Mouse (Mus musculus) cerebellum, postnatal 4 days (tissue): Measurements from ENCODE around the gene Bcl7a.
A peak's percentile ranks its signal among the peaks of the same experiment; 100 is the strongest.

ENCODE experiments used
- DNase-seq, 2 experiments: peaks; one replicate each; pipeline ENCODE4 v3.0.0; 2022; ENCODE audit warnings: low spot score in 2 of 2, mixed read lengths in 1 of 2

Gene Bcl7a

DNA sequence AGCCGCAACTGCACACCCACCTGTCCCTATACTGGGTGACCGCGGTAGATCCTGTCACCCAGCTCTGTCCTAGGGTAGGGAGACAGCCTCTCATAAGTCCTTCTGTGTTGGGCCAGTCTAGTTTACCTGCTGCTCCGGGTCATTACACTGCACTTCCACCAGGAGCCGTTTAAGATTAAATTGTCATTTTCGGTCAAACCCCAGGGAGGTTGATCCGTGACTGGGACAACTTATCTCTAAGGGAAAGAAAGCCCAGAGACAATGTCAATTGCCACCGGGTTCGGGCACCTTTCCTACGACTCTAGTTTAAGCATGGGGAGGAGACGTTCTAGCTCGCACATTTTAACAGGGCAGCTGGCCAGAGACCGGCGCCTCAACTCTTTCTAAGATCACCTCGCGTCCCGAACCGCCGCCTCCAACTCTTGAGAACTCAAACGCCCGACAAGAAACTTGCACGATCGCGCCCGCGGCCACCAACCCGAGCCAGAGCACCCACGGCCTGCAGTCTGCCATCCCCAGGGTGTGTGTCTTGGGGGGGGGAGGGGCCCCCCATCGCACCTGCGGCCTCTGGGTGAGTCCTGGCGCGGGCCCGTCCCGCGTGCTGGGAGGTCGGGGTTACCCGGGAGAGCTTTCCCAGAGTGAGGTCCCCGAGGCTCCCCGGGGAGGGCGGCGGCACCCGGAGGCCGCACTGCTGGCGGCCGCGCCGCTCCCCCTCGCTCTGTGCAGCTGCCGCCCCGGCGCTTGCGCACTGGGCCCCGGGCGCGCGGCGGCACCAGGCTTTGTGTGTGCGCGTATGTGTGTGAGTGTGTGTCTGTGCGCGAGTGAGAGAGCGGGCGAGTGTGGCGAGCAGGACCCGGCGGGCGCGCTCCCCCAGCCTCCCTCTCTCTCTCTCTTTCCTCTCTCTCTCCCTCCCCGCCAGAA lies at the start of gene Bcl7a:
Gene Bcl7a, plus strand, starts transcription at position 128 of the 921 bp plus-strand sequence.
- peak; percentile 81 to 90 for DNase-seq

DNA sequence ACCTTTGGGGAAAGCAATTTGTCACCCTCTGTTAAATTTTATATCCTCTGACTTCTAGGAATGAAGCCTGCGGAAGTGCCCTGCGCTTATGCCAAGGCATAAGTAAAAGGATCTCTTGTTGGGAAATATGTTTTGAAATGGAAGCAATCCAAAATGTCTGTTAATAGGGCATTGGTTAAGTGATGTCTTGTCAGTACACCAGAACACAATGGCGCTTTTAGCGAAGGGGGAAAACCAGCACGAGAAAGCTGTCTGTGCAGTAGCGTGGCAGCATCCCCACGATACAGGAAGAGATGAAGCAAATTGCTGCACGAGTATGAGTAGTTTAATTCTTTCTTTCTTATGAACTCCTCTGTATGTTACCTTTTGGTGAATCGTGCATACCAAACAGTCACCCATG lies 49.0 kb upstream of the Bcl7a start:
- no peak for DNase-seq

DNA sequence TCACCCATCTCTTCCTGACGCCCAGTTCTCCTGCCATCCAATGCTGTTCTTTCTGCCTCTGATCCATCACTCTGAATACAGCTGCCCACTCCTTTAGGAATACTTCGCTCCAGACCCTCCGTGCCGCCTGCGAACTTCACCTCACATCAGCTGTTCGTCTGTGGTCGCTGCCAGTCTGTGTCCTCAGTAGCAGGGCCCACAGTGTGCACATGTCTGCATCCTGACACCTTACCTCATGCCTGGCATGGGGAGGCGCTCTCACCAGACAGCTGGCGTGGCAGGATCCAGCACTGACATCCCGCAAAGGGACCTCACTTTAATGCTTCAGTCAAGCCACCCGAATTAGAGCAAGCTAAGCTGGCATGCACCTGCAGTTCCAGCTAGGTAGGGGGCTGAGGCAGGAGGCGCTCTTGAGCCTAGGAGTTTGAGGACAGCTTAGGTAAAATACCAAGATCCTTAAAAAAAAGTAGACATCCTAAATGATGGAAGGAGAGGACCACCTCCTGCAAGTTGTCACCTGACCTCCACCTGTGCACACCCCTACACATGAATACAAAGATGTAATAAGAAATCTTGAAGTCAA lies 47.3 kb upstream of the Bcl7a start:
- DNase-seq: no peak

DNA sequence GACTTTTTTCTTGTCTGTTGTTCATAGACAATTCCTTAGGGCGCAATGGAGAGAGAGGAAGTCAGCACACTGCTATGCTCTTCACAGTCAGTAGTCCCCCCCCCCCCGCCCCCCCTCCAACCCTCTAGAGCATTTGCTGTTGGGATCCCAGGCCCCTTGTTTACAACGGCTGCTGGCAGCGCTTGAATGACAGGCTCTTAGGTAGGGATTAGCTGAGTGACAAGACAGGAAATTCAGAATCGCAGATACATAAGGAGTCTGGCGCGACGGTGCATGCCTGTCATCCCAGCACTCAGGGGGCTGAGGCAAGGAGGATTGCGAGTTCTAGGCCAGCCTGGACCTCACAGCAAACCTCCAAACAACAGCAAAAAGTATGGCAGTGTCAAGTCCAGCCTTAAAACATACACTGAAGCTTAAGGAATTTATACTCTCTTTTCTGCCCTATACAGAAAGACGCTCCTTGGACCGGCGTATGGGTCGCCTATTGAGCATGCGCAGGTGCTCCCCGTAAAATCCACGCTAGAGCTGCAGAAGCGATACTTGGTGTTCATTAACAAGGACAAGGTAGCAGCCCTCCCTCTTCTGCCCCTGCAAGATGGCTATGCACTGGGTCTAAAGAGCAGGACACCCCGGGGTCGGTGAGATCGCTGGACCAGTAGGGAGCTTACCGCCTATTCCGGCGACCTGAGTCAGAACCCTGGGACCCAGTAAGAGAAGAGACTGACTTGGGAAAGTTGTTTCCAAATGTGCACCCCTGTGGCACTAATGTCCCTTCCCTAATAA lies 46.5 kb upstream of the Bcl7a start:
- no peak for DNase-seq

DNA sequence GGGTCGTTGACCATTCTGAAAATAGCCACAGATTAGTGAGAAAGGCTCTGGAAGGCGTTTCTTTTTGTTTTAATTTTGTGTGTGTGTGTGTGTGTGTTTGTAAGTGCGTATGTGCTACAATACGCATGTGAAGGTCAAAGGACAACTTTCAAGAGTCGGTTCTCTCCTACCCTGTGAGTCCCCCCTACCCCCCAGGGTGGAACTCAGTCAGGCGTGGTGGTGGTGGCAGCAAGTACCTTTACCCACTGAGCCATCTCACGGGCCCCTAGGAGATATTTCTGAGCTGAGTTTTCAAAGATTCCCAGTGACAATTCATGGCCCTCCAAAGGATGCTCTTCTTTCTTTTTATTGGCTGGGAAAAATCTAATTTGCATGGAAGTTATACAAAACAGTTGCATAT lies 45.8 kb upstream of the Bcl7a start:
- DNase-seq: no peak

DNA sequence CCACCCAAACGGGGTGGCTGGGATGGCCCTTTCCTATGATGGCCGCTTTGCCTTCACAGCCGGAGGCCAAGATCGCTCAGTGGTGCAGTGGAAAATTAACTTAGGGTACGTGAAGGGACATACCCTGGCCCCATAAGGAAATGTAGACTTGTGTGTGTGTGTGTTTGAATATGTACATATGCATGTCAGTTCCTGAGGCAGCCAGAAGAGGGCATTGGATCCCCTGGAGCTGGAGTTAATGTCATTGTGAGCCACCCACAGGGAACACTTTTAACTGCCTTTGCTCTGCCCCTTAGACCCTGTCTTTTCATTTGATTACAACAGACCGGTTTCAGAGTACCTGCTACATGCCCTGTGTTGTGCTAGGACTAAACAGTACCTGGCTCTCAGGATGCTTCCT lies 45.1 kb upstream of the Bcl7a start:
- DNase-seq: no peak

DNA sequence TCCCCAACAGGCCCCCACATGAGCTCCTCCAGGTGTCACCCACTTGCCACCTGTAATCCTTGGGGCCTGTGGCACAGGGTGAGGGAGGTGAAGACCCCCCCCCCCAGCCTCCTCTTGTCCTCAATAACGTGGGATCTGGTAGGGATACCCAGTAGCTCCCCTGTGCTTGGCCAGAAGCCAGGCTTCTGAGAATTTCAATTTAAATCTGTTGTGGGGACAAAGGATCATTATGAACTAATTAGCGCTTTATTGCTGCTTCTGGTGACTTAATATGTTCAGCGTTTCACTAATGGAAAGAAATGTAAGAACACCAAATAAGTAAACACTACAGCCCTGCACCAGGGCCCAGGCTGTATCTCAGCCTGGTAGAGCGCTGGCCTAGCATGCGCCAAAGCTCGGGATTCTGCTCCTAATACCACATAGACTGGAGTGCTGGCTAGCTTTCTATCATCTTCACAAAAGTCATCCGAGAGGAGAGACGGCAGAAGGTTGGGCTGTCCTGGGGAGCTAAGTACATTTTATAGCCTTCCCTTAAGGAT lies 43.1 kb upstream of the Bcl7a start:
- DNase-seq: no peak

DNA sequence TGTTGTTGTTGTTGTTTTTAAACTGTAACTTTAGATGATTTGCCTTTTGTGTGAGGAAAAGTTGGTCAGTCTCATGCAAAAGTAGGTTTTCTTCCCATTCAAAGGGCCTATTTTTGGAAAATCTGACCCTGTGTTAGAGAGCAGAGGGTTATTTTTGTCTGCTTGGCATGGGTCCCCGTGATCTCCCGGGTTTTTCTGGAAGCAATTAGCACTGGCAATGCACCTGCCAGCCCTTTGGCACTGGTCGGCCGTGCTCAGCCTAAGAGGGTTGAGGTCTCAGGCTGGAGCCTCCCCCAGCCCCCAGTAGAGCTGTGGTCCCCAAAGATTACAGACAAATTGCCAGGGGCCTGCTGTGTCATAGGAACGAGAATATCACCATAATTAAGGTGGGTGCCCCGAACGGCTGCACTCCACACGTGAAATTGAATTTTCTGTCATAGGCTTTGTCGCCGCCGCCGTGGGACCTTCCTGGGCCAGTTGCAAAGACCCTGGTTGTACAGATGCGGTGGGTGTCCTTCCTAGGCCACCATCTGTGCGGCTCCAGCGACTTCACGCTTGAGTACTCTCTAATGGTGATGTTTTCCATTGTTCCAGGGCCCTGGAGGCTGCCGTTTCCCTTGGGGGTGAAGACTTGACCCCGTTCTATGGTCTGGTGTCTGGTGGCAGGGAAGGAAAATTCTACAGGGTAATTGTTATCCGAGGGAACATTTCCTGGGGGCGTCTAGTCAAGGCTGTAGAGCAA lies 41.7 kb upstream of the Bcl7a start:
- DNase-seq: peak in 1 of 2 experiments; percentile 45

DNA sequence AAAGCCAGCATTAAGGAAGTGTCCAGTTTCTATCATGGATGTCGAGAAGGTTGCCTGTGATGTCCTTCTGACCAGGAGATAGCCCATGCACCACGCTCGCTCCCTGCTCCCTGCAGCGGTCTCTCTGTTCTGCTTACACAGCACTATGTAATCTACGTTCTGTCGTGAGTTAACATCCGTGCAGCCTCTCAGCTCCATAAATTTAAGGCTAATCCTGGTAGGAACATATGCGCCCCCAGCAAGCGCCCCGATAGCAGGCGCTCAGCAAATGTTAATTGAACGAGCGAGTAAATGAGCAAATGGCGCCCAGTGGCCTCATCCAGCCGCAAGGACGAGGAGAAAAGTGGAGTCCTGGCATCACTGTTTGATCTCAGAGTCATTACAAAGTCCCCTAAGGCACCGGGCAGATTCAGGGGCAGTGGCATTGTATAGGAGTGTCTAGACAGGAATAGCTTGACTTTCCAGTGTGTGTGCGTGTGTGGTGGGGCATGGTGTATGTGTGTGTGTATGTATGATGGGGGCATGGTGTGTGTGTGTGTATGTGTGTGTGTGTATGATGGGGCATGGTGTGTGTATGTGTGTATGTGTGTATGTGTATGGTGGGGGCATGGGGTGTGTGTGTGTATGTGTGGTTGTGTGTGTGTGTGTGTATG lies 35.9 kb upstream of the Bcl7a start:
- no peak for DNase-seq

DNA sequence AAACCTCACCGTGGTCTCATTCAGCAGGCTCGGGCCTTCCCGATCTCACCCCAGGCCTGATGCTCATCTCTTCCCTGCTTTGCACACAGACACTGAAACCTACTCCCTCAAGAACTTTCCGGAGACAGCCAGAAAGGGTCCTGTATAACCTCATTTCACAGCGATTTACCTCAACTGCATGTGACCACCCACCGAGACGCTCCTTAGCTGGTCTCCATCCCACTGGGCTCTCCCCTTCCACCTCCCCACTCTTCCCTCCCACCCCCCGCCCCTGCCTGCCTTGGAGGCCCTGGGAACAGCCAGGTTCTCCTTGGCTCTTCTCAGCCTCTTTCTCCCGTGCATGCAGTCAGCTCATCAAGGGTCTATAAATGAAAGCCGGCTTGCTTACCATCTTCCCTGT lies 33.8 kb upstream of the Bcl7a start:
- DNase-seq: no peak

DNA sequence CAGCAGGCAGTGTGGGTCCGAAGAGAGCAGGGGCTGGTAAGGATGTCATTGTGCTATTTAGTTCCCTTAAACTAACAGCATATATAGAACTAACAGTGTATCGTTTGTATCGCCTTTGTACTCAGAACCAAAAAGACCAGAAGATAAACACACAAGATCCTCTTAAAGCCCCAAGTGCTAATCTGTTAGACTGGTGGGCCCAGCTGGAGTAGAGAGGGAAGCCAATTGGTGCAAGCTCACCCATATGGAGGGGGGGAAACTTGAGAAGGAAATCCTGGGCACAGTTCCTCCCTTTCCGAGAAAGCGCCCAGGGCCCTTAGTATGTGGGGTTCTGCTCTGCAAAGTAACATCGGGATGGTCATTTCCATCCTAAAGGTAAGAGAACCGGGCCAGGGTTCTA lies 33.4 kb upstream of the Bcl7a start:
- no peak for DNase-seq

DNA sequence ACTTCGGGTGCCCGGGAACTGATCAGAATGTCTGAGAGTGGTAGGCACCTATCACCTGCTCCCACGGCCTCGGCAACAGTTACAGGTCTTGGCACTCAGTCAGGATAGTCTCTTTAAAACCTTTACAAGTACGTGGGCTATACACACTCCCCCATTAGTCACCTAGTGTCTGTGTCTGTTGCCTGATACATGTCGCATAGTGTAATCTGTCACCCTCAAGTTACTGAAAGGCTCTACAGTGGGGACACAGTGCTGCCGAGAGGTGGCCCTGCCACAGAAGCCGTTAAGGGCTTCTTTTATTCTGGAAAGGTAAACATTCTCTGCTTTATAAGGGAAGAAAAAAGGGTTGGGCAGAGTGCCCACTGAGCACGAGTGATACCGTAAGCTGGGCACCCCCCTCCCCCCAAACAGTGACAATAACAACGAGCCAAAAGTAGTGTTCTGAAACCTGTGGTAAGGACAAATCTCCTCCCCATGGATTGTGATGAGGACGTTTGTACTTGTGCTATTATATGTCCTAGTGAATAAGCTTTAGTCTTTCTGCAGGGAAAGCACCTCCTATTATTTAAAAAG lies 30.5 kb upstream of the Bcl7a start:
- DNase-seq: no peak

DNA sequence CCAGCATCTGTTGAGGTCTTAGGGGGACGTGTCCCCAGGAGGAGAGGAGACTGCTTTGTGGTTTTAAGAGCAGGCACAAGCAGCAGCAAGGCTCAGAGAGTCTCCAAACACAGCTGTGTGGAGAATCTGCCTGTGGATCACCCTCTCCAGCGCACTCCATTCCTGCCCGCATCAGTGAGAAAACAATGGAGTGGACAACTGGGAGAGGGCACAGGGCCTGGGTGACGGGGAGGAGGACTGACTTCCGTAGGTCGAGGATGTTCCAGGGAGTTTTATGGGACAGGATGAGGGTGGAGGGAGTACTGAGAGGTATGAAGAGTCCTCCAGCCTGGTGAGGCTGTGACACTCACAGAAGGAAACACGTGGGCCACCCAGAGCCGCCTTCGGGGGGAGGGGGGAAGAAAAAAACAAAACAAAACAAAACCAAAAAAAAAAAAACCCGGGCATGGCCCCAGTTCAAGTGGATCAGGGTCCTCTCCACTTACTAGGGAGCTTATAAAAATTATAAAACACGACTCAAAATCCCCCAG lies 29.7 kb upstream of the Bcl7a start:
- DNase-seq: no peak

DNA sequence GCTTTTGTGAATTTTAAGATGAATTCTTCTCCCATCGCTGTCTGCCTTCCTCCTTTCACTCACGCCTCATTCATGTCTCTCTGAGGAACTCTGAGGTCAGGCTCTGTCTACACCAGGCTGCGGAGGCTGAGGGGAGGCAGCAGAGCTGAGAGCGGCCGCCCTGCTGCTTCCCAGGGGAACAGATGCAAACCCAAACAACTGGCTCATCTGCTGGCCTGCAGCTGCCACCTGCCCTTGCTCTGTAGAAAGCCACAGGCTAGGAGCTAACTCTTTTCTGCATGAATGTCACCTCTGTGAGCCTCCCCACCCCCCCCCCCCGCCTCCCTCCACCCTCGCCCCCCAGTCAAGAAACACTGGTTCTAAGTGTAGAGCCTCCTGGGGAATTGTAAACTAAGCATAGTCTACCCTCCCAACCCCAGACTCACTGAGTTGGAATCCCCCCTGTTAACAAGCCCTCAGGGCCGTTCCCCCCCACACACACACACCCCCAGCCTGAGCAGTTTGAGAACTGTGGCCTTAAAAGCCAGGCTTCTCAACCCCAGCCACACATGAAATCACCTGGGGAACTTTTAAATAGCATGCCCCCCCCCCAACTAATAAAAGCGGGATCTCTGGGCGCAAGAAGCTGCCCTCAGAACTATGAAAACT lies 28.3 kb upstream of the Bcl7a start:
- no peak for DNase-seq

DNA sequence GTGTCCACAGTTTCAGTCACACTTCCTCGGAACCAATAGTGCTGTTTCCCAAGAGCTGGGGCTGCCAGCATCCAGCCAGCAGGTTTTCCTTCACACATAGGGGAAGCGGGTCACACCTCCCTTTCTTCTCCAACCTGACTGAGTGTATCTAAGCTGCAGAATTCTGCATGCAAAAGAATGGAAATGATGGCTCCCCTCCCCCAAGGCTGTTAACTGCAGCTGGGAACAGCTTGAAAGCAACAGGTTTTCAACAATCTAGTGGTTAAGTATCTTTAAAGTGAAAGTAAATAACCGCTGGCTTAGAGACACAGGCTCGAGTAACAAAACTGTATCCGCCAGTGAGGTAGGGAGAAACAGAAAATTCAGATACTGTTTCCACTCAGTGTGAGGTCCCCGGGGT lies 25.6 kb upstream of the Bcl7a start:
- no peak for DNase-seq

DNA sequence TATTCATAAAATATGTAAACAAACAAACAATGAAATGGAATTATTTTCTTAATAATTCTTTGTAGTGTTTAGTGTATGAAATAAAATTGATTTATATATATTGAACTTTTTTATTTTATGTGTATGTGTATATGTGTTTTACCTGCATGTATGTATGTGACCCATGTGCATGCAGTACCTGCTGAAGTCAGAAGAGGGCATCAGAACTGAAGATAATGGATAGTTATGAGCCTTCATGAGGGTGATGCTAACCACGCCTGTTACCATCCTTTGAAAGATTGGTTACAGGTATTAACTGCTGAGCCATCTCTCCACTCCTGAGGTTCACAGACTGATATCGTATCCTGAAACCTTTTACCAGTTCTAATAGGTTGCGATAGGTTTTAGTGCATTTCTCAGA lies 23.5 kb upstream of the Bcl7a start:
- no peak for DNase-seq

DNA sequence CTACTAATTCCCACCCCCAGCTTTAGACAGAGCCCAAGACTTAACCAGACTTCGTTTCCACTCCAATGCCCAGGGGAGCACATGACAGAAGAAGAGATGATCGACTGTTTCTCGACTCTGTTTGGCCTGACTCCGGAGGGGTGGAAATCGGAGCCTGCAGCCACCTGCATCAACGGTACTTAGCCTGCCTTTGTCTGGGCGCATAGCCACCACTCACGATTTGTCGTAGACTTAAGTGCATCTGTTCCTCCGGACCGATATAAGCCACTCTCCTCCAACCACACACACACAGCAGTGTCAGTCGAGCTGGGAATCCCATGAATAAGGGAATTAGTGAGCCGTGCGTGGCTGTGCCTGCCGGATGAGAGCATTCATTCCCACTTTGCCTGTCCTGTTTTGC lies 19.4 kb upstream of the Bcl7a start:
- DNase-seq: no peak

DNA sequence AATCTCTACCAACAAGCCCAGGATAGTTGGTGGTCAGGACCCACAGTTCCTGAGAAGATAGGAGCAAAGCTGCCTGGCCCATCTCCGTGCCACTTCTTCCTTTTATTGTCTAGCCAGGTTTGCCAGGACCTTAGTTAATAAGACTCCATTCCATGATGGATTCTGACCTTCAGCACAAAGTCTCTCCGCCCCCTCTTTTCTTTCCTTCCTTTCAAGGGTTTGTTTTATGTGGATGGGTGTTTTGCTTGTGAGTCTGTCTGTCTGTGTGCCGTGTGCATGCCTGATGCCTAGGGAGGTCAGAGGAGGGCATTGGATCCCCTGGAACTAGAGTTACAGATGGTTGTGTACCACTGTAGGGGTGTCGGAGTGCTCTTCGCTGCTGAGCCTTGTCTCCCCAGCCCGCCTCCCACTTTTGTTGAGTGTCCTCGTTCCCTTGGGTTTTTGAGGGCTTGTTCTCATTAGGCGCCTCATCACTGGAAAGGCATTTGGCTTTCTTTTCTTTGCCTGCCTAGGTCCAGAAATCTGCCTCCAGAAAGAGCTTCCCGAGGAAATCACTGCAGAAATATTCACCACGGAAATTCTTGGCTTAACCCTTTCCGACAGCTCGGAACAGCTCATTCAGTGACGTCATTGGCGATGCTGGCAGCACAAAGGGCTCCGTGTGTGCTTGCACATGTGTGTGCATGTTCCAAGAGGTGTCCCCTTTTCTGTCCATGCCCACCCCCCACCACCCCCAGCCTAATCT lies 17.5 kb upstream of the Bcl7a start:
- DNase-seq: no peak

DNA sequence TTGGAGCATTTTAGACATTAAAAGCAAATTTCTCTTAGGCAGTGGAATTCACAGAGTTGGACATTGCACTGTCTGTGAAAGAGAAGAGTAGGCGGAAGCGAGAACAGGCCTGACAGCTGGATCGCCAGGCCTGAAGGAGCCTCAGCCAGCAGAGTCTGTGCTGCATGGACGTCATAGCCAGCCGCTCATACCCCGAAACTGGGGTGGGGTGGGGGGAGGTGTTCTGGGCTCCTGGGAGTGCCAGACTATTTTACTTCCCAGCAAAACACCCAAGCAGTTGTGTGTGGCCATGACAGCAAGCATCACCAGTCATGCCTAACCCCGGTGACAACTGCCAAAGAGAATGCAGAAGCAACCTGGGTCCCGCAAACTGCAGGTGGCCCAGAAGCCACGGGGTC lies 16.9 kb upstream of the Bcl7a start:
- DNase-seq: no peak
